Mouse (Mus musculus): Measurements from ENCODE around the gene Dgki.

DNA sequence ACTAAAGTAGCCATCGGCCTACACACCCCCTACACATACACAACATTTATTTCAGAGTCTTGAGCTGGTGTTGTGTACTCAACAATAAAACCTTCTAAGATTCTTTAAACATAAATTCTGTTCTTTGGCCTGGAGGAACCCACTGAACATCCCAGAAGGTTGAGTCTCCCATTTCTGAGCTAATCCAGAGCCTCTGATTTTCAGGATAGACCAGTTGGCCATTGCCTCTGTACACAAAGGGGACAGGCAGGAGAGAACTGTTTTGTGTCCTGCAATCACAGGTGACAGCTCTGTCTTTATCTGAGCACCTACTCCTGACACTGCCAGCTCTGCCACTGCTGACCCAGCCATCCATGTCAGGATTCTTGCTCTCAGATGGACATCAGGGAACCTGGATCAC, 8.8 kb downstream of the Dgki start:
- TF ChIP-seq CTCF (IDR thresholded peaks at IDR 0.05; ENCODE audit: low read depth): no peak
- no peak for TF ChIP-seq EP300 (IDR thresholded peaks at IDR 0.05; ENCODE audit: low read depth)

All from liver, embryonic 14.5 days (tissue).